Mouse (Mus musculus): ENCODE results near the gene Casq1. TPM values are rescaled to one million over a fixed set of nuclear protein-coding genes. Genes with fewer than 3 reads are reported as not detected.

The Casq1 gene
- total RNA-seq, 1 experiment from 2014 or later: 0.23 TPM

DNA sequence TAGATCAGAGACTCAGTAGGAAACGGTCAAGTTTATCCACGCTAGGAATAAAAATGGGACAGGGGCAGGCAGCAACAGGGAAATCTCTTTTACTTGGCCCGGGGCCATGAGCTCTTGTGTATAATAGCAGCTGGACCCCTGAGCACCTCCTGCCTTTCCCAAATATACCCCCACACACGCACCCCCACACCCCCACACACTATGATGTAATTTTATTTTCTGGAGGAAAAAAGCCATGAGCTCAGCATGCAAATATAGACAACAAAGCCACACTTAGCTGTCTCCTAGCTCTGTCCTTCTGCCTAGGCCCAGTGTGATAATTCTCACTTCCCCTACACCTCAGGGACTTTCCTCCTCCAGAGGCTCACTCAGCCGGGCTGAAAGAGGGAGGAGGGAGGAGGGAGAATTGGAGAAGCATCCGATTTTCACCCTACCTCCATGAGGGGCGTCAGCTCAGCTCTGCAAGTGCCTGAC is 12.5 kb downstream of the Casq1 start:
- peak; percentile 57 for ATAC-seq (replicated peaks; ENCODE audit: low read depth, poor library complexity, severe bottlenecking)

- ATAC-seq (replicated peaks; ENCODE audit: low read depth, poor library complexity, severe bottlenecking): peak; percentile 68
Measured at GRCm38 (mm10) chr1:172206141-172206917, 13.3 kb downstream of the Casq1 start, which contains the start of gene Pea15a. TSS of gene Pea15a (minus strand) at chr1:172206804.

GRCm38 (mm10) chr1:172205741-172206087 is 14.0 kb downstream of the Casq1 start:
- ATAC-seq (replicated peaks; ENCODE audit: low read depth, poor library complexity, severe bottlenecking): peak; percentile 4; the same call in 1 of the 2 replicates

DNA sequence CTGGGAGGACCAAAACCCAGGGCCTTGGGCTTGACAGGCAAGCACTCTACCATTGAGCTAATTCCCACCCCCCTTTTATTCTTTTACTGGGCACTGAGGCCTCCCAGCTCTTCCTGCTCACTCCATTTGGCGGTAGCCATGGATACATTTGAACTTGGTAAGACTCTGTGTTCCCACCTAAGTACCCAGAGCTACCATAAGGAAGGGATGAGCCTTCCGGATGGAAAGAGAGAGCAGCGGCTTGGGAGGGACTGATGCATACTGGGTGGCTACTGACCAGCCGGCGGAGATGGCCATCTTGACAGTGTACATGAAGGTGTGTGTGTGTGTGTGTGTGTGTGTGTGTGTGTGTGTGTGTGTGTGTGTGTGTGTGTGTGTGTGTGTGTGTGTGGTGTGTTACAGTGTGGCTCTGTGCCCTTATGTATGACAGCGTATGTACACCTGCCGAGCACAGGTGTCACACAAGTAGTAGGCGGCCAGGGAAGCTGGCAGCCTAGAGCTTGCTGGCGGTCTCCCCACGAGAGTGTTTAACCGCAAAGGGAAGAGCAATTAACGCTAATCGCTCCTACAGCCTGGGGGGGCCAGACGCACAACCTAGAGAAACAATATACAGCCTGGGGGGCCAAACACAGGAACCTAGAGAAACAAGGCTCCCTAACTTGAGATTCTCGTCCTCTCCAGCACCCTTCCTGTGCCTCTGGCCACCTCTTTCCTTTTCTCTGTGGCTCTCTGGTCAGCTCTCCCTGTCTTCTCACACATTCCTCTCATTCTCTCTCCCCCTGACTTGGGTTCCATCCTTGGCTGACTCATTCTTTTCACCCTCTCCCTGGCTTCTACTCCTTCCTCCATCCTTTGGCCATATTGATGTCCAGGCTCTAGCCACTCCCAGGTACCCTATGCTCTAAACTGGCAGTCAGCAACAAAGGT is 14.6 kb downstream of the Casq1 start:
- ATAC-seq (replicated peaks; ENCODE audit: low read depth, poor library complexity, severe bottlenecking): no peak

- ATAC-seq (replicated peaks; ENCODE audit: low read depth, poor library complexity, severe bottlenecking): no peak
Measured at GRCm38 (mm10) chr1:172204033-172204813, 15.4 kb downstream of the Casq1 start.

- ATAC-seq (replicated peaks; ENCODE audit: low read depth, poor library complexity, severe bottlenecking): no peak
Measured at GRCm38 (mm10) chr1:172203566-172203965, 16.1 kb downstream of the Casq1 start.

GRCm38 (mm10) chr1:172202894-172203522 is 16.7 kb downstream of the Casq1 start:
- no peak for ATAC-seq (replicated peaks; ENCODE audit: low read depth, poor library complexity, severe bottlenecking)

DNA sequence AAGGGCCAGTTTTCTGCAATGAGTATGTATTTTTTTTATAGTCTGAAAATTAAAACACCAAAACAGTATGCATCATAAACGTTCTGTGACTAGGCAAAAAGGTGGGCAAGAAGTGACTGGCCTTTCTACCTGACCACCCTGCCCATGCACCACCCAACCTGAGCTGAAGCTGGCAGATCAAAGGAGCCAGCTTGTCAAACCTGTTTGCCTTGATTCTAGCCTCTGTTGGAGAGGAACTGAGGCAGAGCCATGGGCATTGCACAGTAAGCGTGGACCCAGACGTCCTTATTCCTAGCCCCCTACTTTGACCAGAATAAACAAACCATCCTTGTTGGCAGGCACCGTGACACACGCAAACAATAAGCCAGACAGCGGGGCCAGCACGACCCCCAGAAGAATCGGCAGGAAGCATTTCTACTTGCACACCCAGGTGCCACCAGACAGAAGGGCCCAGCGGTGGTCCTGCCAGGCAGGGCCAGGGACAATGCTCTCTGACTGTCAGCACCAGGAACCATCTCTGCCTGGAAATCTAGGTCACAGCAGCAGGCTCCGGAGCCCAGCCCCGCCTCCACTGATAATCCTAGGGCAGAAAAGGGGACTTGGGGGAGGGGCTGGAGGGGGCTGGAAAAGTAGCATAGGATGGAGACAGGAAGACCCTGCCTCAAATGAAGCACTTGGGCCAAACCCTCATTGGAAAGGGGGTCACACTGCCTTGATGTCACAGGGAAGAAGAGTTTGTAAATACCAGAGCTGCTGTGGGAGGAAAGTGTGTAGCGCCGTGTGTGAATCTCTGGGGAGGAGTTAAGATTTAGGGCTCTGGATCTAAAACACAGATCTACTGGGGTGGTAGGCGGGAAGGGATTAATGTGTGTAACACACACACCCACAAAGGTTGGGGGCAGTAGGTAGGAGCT is 17.4 kb downstream of the Casq1 start:
- ATAC-seq (replicated peaks; ENCODE audit: low read depth, poor library complexity, severe bottlenecking): no peak

- ATAC-seq (replicated peaks; ENCODE audit: low read depth, poor library complexity, severe bottlenecking): no peak
Measured at GRCm38 (mm10) chr1:172200871-172201447, 18.7 kb downstream of the Casq1 start.

- ATAC-seq (replicated peaks; ENCODE audit: low read depth, poor library complexity, severe bottlenecking): no peak
Measured at GRCm38 (mm10) chr1:172200161-172200560, 19.5 kb downstream of the Casq1 start.

DNA sequence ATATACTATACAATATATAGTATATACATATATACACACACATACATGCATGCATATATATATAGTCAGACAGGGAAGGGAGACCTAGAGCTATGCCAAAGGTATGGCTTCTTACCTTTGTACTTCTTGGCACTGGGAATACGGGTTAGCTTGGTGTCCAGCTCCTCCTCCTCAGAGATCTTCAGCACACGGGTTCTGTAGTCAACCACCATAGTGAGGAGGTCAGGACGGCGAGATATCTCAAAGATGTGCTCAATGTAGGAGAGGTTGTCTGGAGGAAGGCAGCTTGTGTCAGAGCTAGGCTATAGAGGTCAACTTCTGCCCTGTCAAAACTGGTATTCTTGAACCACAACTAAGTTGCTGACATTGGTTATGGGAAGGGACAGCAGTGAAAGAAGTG is 20.7 kb downstream of the Casq1 start:
- ATAC-seq (replicated peaks; ENCODE audit: low read depth, poor library complexity, severe bottlenecking): no peak

DNA sequence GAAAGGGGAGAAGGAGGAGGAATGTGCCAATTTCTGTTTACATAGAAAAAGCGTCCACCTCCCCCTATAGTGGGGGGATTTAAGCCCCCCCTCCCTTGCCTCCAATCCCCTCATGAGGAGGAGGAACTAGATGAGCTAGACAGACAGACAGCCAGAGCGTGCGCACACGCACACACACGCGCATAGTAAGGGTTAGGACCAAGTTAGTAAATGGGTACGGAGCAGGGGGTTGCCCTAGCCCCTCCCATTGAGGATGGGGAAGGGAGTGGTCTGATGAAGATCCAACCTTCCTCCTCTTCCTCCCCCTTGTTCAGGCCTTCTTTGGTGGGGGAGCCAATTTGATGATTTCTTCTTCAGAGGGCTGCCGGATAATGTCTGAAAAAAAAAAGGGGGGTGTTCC is 21.4 kb downstream of the Casq1 start:
- ATAC-seq (replicated peaks; ENCODE audit: low read depth, poor library complexity, severe bottlenecking): no peak

DNA sequence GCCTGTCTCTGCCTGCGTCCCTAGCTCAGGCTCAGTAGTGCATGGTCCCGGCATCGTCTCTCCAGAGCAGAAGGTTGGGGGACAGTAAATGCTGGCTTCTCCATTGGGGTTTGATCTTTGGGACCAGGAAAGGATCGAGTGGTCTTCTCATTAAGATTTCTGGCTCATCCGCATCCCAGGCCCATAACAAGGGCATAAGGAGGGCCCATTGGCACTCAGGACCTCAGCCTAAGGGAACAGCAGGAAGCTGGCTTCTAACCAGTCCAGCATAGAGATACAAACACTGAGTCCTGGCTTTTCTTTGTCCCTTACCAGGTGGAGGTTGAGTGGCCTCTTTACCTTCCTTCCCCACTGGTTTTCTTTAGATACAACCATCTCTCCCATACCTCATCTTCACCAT is 21.8 kb downstream of the Casq1 start:
- no peak for ATAC-seq (replicated peaks; ENCODE audit: low read depth, poor library complexity, severe bottlenecking)

- no peak for ATAC-seq (replicated peaks; ENCODE audit: low read depth, poor library complexity, severe bottlenecking)
Measured at GRCm38 (mm10) chr1:172197146-172197545, 22.5 kb downstream of the Casq1 start.

DNA sequence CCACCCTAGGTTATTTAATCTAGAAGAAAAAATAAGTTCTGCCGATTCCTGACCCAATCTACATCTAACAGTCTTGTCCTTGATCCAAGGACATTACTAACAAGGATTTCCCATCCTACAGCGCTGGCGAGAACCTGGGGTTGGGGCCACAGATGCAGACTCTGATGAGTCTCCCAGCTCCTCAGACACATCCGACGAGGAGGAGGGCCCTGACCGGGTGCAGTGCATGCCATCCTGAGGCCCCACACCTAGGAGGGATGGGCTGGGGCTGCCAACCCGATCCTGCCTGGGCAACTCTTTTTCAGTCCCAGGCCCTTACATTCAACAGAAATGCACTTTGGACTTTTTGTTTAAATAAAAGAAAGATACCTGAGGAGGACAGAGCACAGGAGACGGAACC is 25.2 kb downstream of the Casq1 start:
- no peak for ATAC-seq (replicated peaks; ENCODE audit: low read depth, poor library complexity, severe bottlenecking)

GRCm38 (mm10) chr1:172192217-172192616 is 27.5 kb downstream of the Casq1 start:
- no peak for ATAC-seq (replicated peaks; ENCODE audit: low read depth, poor library complexity, severe bottlenecking)

- ATAC-seq (replicated peaks; ENCODE audit: low read depth, poor library complexity, severe bottlenecking): no peak
Measured at GRCm38 (mm10) chr1:172191578-172191977, 28.1 kb downstream of the Casq1 start.

GRCm38 (mm10) chr1:172188891-172189290 is 30.8 kb downstream of the Casq1 start:
- peak; percentile 87 for ATAC-seq (replicated peaks; ENCODE audit: low read depth, poor library complexity, severe bottlenecking)

All from common myeloid progenitor, adult 5-6 weeks (primary cell).